1 mouse cellular context compared by ENCODE assay signal in the genomic region with DNA sequence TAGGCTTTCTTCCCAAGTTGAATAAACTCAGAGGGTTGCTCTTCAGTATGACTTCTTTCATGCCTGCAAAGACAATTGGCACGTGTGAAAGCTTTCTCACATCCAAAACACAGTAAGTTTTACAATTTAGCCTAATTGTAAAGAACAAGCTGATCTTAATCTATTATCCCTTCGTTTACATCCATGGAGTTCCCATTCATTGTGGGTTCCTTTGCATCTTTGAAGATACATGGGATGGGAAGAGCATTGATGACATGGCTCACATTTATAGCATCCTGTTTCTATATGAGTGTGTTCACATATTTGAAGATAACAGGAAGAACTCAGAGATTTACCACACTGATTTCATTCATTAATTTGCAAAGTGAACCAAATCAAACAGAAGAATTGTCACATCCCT. TPM values are rescaled to one million over a fixed set of nuclear protein-coding genes. Genes with fewer than 3 reads are reported as not detected.
"Had no signal": no experiment of that assay in that cellular context is flagged by ENCODE, and none has a peak within 500 bp of the region (broad histone marks: within the 10 kb centered on the region; RNA-seq: fewer than 3 reads in every experiment).

A gene (minus strand): TSS at position 101 of the 400 bp plus-strand sequence.

RNA-seq across cellular contexts. Expression of the gene that starts here (rescaled TPM):
- total RNA-seq: hindbrain, postnatal 0 days had no signal
